In the genomic region with DNA sequence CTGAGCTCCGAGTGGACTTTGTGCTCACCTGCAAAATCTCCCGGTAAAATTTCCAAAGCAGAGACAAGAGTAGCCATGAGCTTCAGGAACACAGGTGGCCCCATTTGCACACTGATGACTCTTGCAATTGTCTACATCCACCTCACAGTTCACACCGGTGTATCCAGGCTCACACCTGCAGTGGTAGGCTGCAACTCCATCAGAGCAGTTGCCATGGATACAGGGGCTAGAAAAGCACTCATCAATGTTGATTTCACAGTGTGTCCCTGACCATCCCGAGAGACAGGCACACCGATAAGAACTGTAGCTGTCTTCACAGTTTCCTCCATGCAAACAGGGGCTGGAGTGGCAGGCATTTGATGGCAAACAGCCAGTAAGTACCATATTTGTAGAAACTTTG, we compare ENCODE assay signal across 17 mouse cellular contexts.
"Had no signal": no experiment of that assay in that cellular context is flagged by ENCODE, and none has a peak within 500 bp of the region (broad histone marks: within the 10 kb centered on the region; RNA-seq: fewer than 3 reads in every experiment).

No protein-coding gene starts in this region.

- H3K9ac ChIP-seq: liver, embryonic 15.5 days; midbrain, embryonic 12.5 days had no signal

- H3K4me2 ChIP-seq: liver, embryonic 11.5 days; liver, embryonic 15.5 days; midbrain, embryonic 12.5 days had no signal

- H3K27me3 ChIP-seq: liver, embryonic 15.5 days; megakaryocyte, embryonic 14.5 days; midbrain, embryonic 12.5 days had no signal

- DNase-seq: kidney, adult 8-10 months; kidney, postnatal 25 days; lung, adult 2 months; lung, postnatal 10 days; retina, postnatal 1 day; right cerebral cortex, postnatal 4 days; spleen, adult 18-20 months; thymus, adult 18-20 months; thymus, postnatal 14 days had no signal

- H3K9me3 ChIP-seq: limb, embryonic 10.5 days; liver, embryonic 15.5 days; megakaryocyte, embryonic 14.5 days; midbrain, embryonic 12.5 days had no signal

- H3K36me3 ChIP-seq: limb, embryonic 10.5 days; liver, embryonic 15.5 days; midbrain, embryonic 12.5 days had no signal

- H3K27ac ChIP-seq: left cerebral cortex, adult 2 months; limb, embryonic 10.5 days; liver, embryonic 15.5 days; macrophage; midbrain, embryonic 12.5 days had no signal

- ATAC-seq: intestine, postnatal 0 days had no signal

- H3K4me3 ChIP-seq: left cerebral cortex, adult 2 months; limb, embryonic 10.5 days; liver, embryonic 15.5 days; megakaryocyte, embryonic 14.5 days; midbrain, embryonic 12.5 days had no signal

- H3K4me1 ChIP-seq: limb, embryonic 10.5 days; liver, embryonic 15.5 days; megakaryocyte, embryonic 14.5 days; midbrain, embryonic 12.5 days had no signal
